Mouse (Mus musculus) frontal cortex, postnatal 36 days (tissue): ENCODE data around the gene Tuft1.
"Not testable (repeated sequence)": the region's sequence is repeated elsewhere in the genome, so short reads cannot be mapped to it uniquely, and the experiment has no call there.

Experiments used
- DNase-seq, 2 experiments: peaks; one replicate each; pipeline ENCODE4 v3.0.0; 2022; ENCODE audit warnings: low spot score in 2 of 2

The Tuft1 gene

GRCm38 (mm10) chr3:94658740-94659095, at the start of gene Tuft1:
Tuft1 (minus strand) TSS chr3:94658872.
- peak; percentile 11 to 35 for DNase-seq

GRCm38 (mm10) chr3:94703364-94703763, 44.7 kb upstream of the Tuft1 start:
- not testable (repeated sequence) for DNase-seq

DNA sequence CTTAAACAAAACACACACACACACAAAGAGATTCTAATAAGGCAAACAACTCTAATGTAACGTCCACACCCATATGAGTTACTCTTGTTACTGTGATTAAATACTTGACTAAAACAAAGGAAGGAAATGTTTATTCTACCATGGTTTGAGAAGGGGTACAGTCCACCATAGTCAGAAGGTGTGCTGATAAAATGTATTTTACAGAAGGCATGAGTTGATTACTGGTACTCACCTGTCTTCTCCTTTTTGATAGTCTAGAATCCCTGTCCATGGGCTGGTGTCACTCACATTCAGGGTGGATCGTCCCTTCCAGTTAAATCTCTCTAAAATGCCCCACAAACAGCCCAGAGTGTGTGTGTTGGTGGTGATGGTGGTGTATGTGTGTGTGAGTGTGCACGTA, 44.2 kb upstream of the Tuft1 start:
- no peak for DNase-seq

- not testable (repeated sequence) for DNase-seq
These were observed 43.6 kb upstream of the Tuft1 start for GRCm38 (mm10) chr3:94702163-94702810.

DNA sequence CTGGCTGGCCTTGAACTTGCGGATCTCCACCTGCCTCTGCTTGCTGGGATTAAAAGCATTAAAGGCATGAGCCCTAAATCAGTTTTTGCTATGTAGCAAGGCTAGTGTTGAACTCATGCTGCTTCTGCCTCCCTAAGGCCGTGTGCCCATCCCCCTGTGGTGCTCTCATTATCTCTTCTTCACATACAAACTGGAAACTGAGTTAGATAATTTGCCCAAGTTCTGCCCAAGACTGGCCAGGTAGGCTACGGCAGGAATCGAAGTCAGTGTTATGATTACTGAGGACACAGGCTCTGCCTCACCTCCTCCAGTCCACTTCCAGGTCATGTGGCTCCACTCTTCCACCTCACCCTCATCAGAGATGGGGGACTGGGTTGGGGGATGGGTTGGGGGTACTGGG, 37.6 kb upstream of the Tuft1 start:
- not testable (repeated sequence) for DNase-seq

DNA sequence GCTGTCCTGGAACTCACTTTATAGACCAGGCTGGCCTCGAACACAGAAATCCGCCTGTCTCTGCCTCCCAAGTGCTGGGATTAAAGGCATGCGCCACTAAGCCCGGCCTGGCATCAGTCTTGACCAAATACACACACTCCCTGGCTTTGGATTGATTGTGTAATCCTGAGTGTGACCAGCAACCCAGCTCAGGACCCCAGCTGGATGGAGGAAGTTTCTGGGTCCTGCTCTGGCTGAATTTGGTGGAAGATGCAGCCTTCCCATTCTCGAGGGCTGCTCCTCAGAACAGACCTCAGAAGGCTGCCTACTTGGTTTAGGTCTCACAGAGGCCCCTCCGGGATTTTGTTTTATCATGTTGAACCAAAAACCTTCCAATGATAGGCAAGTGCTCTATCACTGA, 36.9 kb upstream of the Tuft1 start:
- DNase-seq: not testable (repeated sequence)

- not testable (repeated sequence) for DNase-seq
These were observed 35.2 kb upstream of the Tuft1 start for GRCm38 (mm10) chr3:94693874-94694273.

DNA sequence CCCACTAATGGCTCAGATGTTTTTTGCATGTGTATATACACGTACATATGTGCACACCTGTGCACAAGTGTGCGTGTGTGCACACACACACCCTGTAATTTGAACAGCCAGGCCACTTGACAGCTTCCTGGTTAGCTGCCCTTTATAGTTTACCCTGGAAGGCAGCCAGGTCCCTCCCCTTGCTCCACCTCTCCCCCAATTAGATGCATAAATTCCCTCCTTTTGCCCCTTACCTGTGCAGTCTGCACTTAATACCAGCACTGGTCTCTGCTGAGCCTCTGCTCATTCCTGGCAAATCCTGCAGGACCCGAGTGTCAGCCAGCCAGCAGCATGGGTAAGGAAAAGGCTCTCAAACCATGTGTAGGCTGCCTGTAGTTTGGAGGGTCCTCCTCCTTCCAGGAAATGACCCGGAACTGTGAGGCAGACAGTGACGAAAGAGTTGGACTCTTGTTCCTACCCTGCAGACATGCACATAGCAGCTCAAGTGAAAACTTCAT, 34.7 kb upstream of the Tuft1 start, which contains the start of gene Selenbp2:
TSS of gene Selenbp2 (plus strand) at position 228 of the 497 bp plus-strand sequence.
- no peak for DNase-seq

DNA sequence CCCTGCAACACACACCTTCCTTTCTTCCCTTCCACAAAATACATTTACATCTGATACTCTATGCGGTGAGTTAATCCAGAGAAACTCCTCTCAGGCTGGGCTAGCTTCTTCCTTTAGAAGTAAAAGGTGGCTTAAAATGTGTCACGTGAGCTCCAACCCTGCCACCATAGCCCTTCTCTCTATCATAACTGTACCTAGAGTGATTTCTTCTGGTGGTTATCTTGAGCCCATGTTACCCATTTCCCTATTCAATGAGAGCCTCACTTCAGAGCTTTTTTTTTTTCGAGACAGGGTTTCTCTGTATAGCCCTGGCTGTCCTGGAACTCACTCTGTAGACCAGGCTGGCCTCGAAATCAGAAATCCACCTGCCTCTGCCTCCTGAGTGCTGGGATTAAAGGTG, 33.0 kb upstream of the Tuft1 start:
- not testable (repeated sequence) for DNase-seq

GRCm38 (mm10) chr3:94690616-94691247, 32.1 kb upstream of the Tuft1 start:
- DNase-seq: no peak

- not testable (repeated sequence) for DNase-seq
These were observed 31.5 kb upstream of the Tuft1 start for GRCm38 (mm10) chr3:94690162-94690561.

- DNase-seq: not testable (repeated sequence)
These were observed 30.5 kb upstream of the Tuft1 start for GRCm38 (mm10) chr3:94689195-94689594.

GRCm38 (mm10) chr3:94688698-94689097, 30.0 kb upstream of the Tuft1 start:
- DNase-seq: not testable (repeated sequence)

DNA sequence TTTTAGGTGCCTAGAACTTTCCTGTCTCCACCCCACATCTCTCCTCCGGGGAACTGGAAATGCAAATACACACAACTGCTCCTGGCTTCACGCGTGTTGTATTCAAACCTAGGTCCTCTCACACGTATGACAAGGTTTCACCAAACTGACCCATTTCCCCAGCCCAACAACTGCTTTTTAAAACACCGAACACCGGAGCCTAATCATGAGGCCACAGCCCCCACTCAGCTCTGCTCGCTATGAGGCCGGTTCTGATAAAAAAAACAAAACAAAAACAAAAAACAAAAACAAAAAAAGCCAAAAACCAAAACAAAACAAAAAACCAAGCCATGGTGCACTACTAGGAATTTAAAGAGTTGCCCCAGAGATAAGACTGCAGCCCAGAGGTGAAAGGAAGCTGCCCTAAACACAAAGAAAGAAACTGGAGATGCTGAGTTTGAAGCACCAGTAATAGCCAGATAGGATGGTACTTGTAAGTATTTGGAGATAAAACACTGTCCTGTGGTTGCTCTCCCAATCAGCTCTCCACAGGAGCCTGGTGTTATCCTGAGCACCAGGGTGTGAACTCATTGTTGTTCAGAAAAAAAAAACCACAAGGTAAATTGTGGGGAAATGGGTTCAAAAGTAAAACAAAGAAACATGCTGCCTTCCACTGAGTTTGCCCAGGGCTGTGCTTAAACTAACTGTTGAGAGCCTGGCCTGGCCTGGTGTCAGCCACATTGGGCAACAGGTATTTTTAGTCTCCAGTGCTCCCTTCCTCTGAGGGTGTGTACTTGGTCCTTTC, 27.5 kb upstream of the Tuft1 start:
- DNase-seq: not testable (repeated sequence)

DNA sequence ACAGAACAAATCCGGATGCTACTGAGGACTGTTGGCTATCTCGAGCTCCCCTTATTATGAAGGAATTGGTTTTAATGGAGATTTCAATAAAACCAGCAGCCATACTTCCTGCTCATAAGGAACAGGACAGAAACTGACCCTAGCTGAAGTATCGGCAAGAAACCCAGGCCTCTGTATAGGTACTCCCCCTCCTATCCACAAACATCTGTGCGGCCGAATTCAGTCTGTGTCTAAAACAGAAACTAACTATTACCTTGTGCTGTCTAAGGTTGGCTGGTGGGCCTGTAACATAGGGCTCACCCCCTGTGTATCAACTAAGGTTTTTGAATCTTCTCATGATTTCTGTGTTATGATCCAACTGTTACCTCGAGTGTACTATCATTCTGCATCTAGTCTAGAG, 25.0 kb upstream of the Tuft1 start:
- no peak for DNase-seq

GRCm38 (mm10) chr3:94680783-94681182, 22.1 kb upstream of the Tuft1 start:
- DNase-seq: no peak

- not testable (repeated sequence) for DNase-seq
These were observed 21.4 kb upstream of the Tuft1 start for GRCm38 (mm10) chr3:94680032-94680431.

- no peak for DNase-seq
These were observed 20.7 kb upstream of the Tuft1 start for GRCm38 (mm10) chr3:94679351-94679841.

DNA sequence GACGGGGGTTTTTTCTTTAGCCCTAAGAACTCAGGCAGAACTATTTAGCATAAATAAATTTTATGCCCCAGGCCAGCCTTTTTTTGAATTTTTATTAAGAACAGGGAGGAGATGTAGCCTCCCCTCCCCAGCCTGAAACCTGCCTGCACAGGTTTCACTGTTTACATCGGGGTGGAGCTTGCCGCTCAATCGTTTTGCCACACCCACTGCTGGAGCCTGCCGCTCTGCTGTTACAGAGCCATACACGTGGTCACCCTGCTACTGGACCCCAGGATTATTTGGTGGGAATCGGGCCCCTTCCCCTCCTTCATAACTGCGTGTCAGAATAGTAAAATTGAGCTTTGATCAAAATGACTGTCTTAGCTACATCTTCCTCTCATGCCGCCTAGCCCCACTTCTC, 16.4 kb upstream of the Tuft1 start:
- not testable (repeated sequence) for DNase-seq

GRCm38 (mm10) chr3:94665896-94666295, 7.2 kb upstream of the Tuft1 start:
- not testable (repeated sequence) for DNase-seq

DNA sequence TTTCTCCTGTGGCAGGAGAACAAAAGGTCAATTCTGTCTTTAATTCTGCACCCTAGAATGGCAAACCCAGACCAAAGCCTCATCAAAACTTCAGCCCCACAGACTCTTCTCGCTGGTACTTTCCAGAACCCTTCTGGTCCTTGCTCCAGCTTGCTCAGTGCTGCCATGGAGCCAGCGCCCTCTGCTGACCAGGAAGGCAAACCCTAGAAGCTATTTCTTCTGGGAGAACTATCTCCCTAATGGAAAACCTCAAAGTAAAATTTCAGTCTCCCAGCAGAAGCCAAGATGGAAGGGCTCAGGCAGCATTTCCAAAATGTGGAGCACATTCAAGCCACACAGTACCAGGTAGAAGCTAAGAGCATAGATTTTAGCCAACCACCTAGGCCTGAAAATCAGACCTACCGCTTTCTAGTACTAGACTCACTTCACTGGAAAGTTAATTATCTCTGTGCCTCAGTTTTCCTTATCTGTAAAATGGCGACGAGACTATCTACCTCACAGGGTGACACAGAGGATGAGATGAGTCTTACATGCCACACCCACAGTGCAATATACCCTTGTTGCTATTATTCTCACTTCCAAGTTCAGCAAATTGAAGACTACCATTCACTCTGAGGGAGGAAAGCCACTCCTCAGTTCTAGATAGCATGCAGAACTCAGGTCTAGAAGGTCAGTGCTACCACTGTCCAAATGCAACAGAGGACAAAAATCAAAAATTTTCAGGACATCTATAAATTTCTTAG, 6.6 kb upstream of the Tuft1 start:
- not testable (repeated sequence) for DNase-seq
